20 mouse cellular contexts compared by ENCODE assay signal in the genomic region with DNA sequence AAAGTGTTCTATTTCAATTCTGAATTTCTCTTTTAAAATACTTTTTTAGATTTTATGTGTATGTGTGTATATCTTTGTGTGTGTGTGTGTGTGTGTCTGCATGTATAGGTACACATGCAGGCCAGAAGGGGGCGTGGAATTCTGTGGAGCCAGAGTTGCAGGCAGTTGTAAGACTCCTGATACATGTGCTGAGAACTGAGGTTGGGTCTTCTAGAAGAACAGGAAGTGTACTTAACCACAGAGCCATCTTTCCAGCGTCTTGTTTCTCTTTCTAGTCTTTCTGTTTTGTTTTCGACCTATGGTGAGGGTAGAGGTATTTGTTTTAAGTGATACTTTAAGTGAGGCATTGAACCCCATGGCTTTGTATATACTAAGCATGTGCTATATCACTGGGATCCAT. TPM values are rescaled to one million over a fixed set of nuclear protein-coding genes. Genes with fewer than 3 reads are reported as not detected.
DNase-seq lines count a peak whose midpoint lies in the region; ATAC-seq and TF ChIP-seq lines count a peak whose summit lies in the region.
"Had no signal": no experiment of that assay in that cellular context is flagged by ENCODE, and none has a peak within 500 bp of the region (broad histone marks: within the 10 kb centered on the region; RNA-seq: fewer than 3 reads in every experiment).

No protein-coding gene starts in this region.

- TF ChIP-seq EP300 in stomach, postnatal 0 days (optimal IDR thresholded peaks at IDR 0.05) = no peak

- no peak overlapping the region for H3K4me2 ChIP-seq in stomach, postnatal 0 days (replicated peaks; ENCODE audit: low read depth)
- H3K4me2 ChIP-seq: forebrain, embryonic 13.5 days; heart, embryonic 13.5 days; limb, embryonic 15.5 days; neural tube, embryonic 12.5 days had no signal

- 77% methylated on average over 3 of the region's 3 CpGs for WGBS in stomach, postnatal 0 days

- H3K9ac ChIP-seq in stomach, postnatal 0 days (ENCODE audit: low read length) = no peak overlapping the region
- H3K9ac ChIP-seq: forebrain, embryonic 13.5 days; heart, embryonic 13.5 days; limb, embryonic 15.5 days; neural tube, embryonic 12.5 days had no signal

- no peaks in the 10 kb centered on the region for H3K9me3 ChIP-seq in stomach, postnatal 0 days (ENCODE audit: control insufficient read depth, low read length)
- H3K9me3 ChIP-seq: forebrain, embryonic 13.5 days; limb, embryonic 15.5 days; megakaryocyte, embryonic 14.5 days; neural tube, embryonic 12.5 days had no signal

- H3K27ac ChIP-seq in layer of hippocampus, adult 2 months = no peak overlapping the region
- no peak overlapping the region for H3K27ac ChIP-seq in stomach, postnatal 0 days (replicated peaks)
- H3K27ac ChIP-seq: forebrain, embryonic 13.5 days; heart, embryonic 13.5 days; limb, embryonic 15.5 days; neural tube, embryonic 12.5 days had no signal

- H3K36me3 ChIP-seq in stomach, postnatal 0 days (ENCODE audit: control insufficient read depth, insufficient read depth, low read length) = no peaks in the 10 kb centered on the region

- no peak for ATAC-seq in stomach, postnatal 0 days (ENCODE audit: low FRiP score, low TSS enrichment)
- ATAC-seq: forebrain, embryonic 13.5 days; hindbrain, embryonic 16.5 days; midbrain, embryonic 16.5 days had no signal

- H3K4me1 ChIP-seq in stomach, postnatal 0 days (replicated peaks; ENCODE audit: control insufficient read depth, insufficient read depth) = no peaks in the 10 kb centered on the region

- no peak overlapping the region for H3K4me3 ChIP-seq in layer of hippocampus, adult 2 months
- H3K4me3 ChIP-seq in stomach, postnatal 0 days (ENCODE audit: low read depth, low read length) = no peak overlapping the region
- H3K4me3 ChIP-seq: forebrain, embryonic 13.5 days; heart, embryonic 13.5 days; limb, embryonic 15.5 days; megakaryocyte, embryonic 14.5 days; neural tube, embryonic 12.5 days had no signal

- H3K27me3 ChIP-seq in stomach, postnatal 0 days (ENCODE audit: control insufficient read depth, insufficient read depth, low read length) = no peaks in the 10 kb centered on the region
- H3K27me3 ChIP-seq: forebrain, embryonic 13.5 days; heart, embryonic 13.5 days; limb, embryonic 15.5 days; megakaryocyte, embryonic 14.5 days; neural tube, embryonic 12.5 days had no signal

- 0 out of 2 replicates have a peak, but pooled peaks have one; percentile 9 for TF ChIP-seq CTCF in layer of hippocampus, adult 2 months (conservative IDR thresholded peaks at IDR 0.05)
- TF ChIP-seq CTCF in stomach, postnatal 0 days (IDR thresholded peaks at IDR 0.05; ENCODE audit: low read depth) = 0 out of 2 replicates have a peak, but pooled peaks have one; percentile 5

- no peak for DNase-seq in layer of hippocampus, adult 2 months (ENCODE audit: low spot score in 2 of 2)
- DNase-seq in layer of hippocampus, adult 11-12 months (ENCODE audit: low spot score) = no peak
- DNase-seq in CD4-positive, CD25-positive, alpha-beta regulatory T cell, adult 2 months (ENCODE audit: low read depth, low spot score) = peak; percentile 62
- DNase-seq in ZHBTc4 (ENCODE audit: low read depth, low spot score) = peak; percentile 37
- peak; percentile 9 for DNase-seq in stomach, postnatal 0 days (ENCODE audit: low spot score)
- no peak for DNase-seq in spleen, adult 12 weeks (ENCODE audit: low spot score)
- DNase-seq in gastrocnemius, postnatal 4 days (ENCODE audit: low spot score in 2 of 2) = no peak
- DNase-seq: cerebellum, postnatal 14 days; gastrocnemius, postnatal 36 days; heart, postnatal 4 days; kidney, adult 8-10 months; kidney, postnatal 25 days; lung, postnatal 14 days had no signal

RNA-seq across cellular contexts. Expression of a gene that starts 20.7 kb away (rescaled TPM):
- total RNA-seq in layer of hippocampus, adult 2 months (2021) = 10 to 100 TPM; 38.5 to 41.2 TPM
- 6.4 and 6.9 TPM in 2 replicates for polyA plus RNA-seq in stomach, postnatal 0 days (2015; fragmentation: Nextera tagmentation; extraction: Ambion mirVana)
- 10 to 100 TPM; 22.6 to 25.7 TPM for total RNA-seq in gastrocnemius, postnatal 4 days (2021)

Comparison
In these comparisons a context has a peak if more than half of its experiments do, and no peak if none do; other contexts are left out.
1. DNase-seq: peak in CD4-positive, CD25-positive, alpha-beta regulatory T cell, adult 2 months (single experiment), ZHBTc4 (single experiment) and stomach, postnatal 0 days (single experiment); none in layer of hippocampus, adult 2 months (0 of 2), layer of hippocampus, adult 11-12 months (single experiment), spleen, adult 12 weeks (single experiment) and gastrocnemius, postnatal 4 days (0 of 2).